Mouse (Mus musculus) left cerebral cortex, adult 2 months (tissue): ENCODE data around the gene Ahcyl2. TPM values are rescaled to one million over a fixed set of nuclear protein-coding genes. Genes with fewer than 3 reads are reported as not detected.

Experiments used
- DNase-seq, 2 experiments: peaks; one replicate each; pipeline ENCODE4 v3.0.0; 2021 to 2022; ENCODE audit warnings: low spot score in 2 of 2, mixed read lengths in 1 of 2; ENCODE audit errors: extremely low spot score in 1 of 2
- H3K27ac ChIP-seq: fragments of 200-600 bp; 2 replicates; pipeline ENCODE4 v1.8.1; 2022
- H3K4me3 ChIP-seq: fragments of 200-600 bp; 2 replicates; pipeline ENCODE4 v1.8.1; 2022
- CTCF ChIP-seq: fragments of 200-600 bp; IDR thresholded peaks from 2 replicates; pipeline ENCODE4 v1.8.1; 2022; ENCODE audit warnings: antibody characterized with exemption, mild to moderate bottlenecking, moderate library complexity
- intact Hi-C: fragments of 180-260 bp; cut with DNase I; formaldehyde crosslinking; loops from one replicate; pipeline ENCODE4 v1.15.1; 2025
- total RNA-seq, 2 experiments: library from RNA; stranded (reverse); gene quantifications; 2 replicates each; pipeline ENCODE4 v1.2.3; 2021

The Ahcyl2 gene
- total RNA-seq, 2 experiments from 2014 or later, result 137 to 141 TPM

- no peak for TF ChIP-seq CTCF
- intact Hi-C loops, result no loop called here
- Histone ChIP-seq H3K27ac (no peak overlapping the region), H3K4me3 (no peak overlapping the region)
- DNase-seq, result no peak
These were observed 134.4 kb downstream of the Ahcyl2 start for GRCm38 (mm10) chr6:29902256-29902655.

GRCm38 (mm10) chr6:29903343-29903914 is 135.6 kb downstream of the Ahcyl2 start:
- Histone ChIP-seq H3K4me3 (no peak overlapping the region), H3K27ac (no peak overlapping the region)
- no peak for TF ChIP-seq CTCF
- DNase-seq, result no peak
- intact Hi-C loops, result no loop called here

- intact Hi-C loops, result no loop called here
- no peak for TF ChIP-seq CTCF
These were observed 136.5 kb downstream of the Ahcyl2 start for GRCm38 (mm10) chr6:29904281-29904680.

DNA sequence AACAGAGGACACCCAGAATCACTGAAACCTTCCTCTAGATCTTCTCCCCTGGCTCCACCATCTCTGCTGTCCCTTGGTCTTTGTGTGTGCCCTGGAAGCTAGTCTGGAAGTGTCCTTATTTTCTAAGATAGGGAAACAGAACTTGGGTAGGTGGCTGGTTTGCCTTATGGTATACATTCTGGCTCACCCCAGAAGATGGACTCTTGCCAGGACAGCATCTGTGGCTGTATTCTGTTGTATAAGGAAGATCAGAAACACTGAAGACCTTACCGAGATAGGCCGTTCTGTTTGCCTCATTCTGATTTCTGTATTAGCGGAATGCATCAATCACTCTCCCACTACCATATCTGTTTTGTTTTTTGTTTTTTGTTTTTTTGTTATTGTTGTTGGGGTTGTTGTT is 142.8 kb downstream of the Ahcyl2 start:
- DNase-seq, result no peak
- H3K4me3 ChIP-seq, result no peak overlapping the region
- intact Hi-C loops, result no loop called here
- H3K27ac ChIP-seq, result no peak overlapping the region
- TF ChIP-seq CTCF, result no peak

More at GRCm38 (mm10) chr6:29904281-29904680, 136.5 kb downstream of the Ahcyl2 start:
- Histone ChIP-seq H3K27ac (no peak overlapping the region), H3K4me3 (no peak overlapping the region)
- DNase-seq, result no peak

GRCm38 (mm10) chr6:29913673-29914072 is 145.9 kb downstream of the Ahcyl2 start:
- peak; percentile 41 for TF ChIP-seq CTCF
- no peak overlapping the region for H3K4me3 ChIP-seq
- intact Hi-C loops, result no loop called here
- H3K27ac ChIP-seq, result no peak overlapping the region
- no peak for DNase-seq

- intact Hi-C loops, result no loop called here
- H3K27ac ChIP-seq, result no peak overlapping the region
- TF ChIP-seq CTCF, result no peak
These were observed 146.3 kb downstream of the Ahcyl2 start for GRCm38 (mm10) chr6:29914136-29914535.

DNA sequence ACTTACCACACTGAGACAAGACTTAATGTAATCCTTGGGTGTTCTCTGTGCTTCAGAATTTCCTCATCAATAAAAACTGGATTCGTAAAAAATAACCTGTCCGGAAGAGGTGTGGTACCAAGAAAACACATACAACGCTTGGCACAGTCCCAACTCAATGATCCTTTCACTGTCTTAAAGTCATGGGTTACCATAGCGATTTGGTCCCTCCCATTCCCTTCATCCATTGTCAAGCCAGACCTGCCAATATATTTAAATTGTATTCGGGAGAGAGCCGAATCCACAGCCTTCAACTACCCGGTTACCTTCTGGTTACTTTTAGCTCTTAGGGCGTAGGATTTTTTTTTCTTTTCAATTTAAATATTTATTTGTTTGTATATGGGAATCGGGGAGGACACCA is 148.0 kb downstream of the Ahcyl2 start:
- Histone ChIP-seq H3K27ac (no peak overlapping the region), H3K4me3 (no peak overlapping the region)
- DNase-seq, result no peak
- intact Hi-C loops, result loop anchor here (5.0 kb wide), 2 partner anchors 131 to 166 kb away; partner anchors contain the start of gene Nrf1
- no peak for TF ChIP-seq CTCF

More at GRCm38 (mm10) chr6:29914136-29914535, 146.3 kb downstream of the Ahcyl2 start:
- DNase-seq, result no peak
- H3K4me3 ChIP-seq, result no peak overlapping the region

DNA sequence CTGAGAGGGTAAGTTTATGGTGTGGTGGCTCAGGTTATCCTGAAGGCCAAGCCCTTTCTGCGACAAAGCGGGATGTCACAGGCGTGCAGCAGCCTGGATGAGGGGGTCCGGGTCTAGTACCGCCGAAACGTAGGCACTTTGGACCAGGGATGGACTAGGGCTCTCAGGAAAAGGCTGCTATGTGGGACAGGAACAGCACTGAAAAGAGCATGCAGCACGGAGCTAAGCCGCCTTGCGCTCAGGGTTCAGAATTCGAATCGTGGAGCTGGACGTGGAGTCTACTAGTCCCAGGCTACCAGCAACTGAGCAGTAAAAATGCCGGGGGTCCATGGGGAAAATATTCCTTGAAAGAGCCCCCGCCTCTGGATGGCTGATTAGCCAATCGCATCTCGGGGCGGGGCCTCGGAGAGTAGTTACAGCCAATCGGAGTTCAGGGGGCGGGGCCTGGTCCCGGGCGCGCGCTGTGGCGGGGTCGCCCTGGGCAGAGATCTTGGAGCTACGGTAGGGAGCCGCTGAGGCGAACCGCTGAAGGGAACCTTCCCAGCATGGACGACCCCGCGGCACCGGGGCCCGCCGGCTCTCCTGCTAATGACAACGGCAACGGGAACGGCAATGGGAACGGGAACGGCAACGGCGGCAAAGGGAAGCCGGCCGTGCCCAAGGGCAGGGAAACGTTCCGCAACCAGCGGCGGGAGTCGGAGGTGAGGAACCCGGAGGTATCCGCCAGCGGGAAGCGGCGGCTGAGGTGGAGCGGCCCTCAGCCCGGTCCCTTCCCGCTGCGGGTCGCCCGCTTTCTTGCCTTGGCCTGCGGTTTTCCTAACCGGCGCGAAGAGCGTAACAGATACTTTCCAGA is 148.9 kb downstream of the Ahcyl2 start, which contains the start of gene Strip2:
TSS of gene Strip2 (plus strand) at position 483 of the 853 bp plus-strand sequence.
- Histone ChIP-seq H3K4me3 (peak within 1 kb of the TSS; percentile 90), H3K27ac (no peak within 1 kb of the TSS)
- DNase-seq, result peak; percentile 91
- intact Hi-C loops, result loop anchor here (5.0 kb wide), 2 partner anchors 131 to 166 kb away; partner anchors contain the start of gene Nrf1
- no peak for TF ChIP-seq CTCF

- peak overlapping the region; percentile 90 for H3K4me3 ChIP-seq
- TF ChIP-seq CTCF, result no peak
These were observed 149.5 kb downstream of the Ahcyl2 start for GRCm38 (mm10) chr6:29917383-29917720.

GRCm38 (mm10) chr6:29917947-29918346 is 150.1 kb downstream of the Ahcyl2 start:
- no peak overlapping the region for H3K27ac ChIP-seq
- intact Hi-C loops, result loop anchor here (5.0 kb wide), 2 partner anchors 129 to 164 kb away; partner anchors contain the start of gene Nrf1
- no peak overlapping the region; the same call in 1 of the 2 replicates for H3K4me3 ChIP-seq
- DNase-seq, result no peak
- no peak for TF ChIP-seq CTCF

More at GRCm38 (mm10) chr6:29917383-29917720, 149.5 kb downstream of the Ahcyl2 start:
- intact Hi-C loops, result loop anchor here (5.0 kb wide), 2 partner anchors 130 to 165 kb away; partner anchors contain the start of gene Nrf1
- H3K27ac ChIP-seq, result no peak overlapping the region
- no peak for DNase-seq

GRCm38 (mm10) chr6:29923501-29923900 is 155.7 kb downstream of the Ahcyl2 start:
- no peak for DNase-seq
- Histone ChIP-seq H3K27ac (no peak overlapping the region), H3K4me3 (no peak overlapping the region)
- intact Hi-C loops, result no loop called here
- TF ChIP-seq CTCF, result no peak

GRCm38 (mm10) chr6:29925594-29926219 is 157.9 kb downstream of the Ahcyl2 start:
- DNase-seq, result no peak
- intact Hi-C loops, result no loop called here
- TF ChIP-seq CTCF, result no peak
- H3K4me3 ChIP-seq, result no peak overlapping the region
- no peak overlapping the region for H3K27ac ChIP-seq
